Mouse (Mus musculus): ENCODE measurements around the gene Kif27. TPM values are rescaled to one million over a fixed set of nuclear protein-coding genes. Genes with fewer than 3 reads are reported as not detected.

Gene Kif27
- 0.43 TPM for total RNA-seq (2023)

DNA sequence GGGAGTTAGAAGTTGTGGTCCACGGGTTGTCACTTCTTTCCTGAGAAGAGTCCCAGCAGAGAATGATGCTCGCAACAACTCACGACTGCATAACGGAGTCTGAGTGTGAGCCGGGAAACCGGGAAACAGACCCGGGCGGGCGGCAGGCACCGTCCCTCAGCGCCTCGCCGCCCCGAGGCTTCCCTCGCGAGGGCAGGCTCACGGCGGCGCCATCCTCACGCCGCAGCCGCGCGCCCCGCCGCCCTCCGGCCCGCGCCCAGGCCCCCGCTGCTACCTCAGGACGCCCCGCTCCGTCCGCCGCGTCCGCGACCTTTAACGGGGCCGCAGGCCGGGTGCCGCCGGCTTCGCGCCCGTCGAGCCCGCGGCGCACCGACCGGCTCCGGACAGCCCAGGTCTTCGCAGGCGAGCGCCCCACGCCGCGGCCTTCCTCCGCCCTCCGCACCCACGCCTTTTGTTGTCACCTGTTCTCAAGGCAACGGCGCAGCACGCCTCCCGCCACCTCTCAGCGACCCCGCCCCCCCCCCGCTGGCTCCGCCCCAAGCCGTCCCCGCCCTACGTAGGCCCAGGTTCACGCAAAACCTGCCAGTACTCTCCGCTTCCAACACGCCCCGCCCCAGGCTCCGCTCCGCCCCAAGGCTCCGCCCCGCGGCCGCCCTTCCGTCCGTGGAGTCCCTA is at the start of gene Kif27:
Gene Kif27, minus strand, starts transcription at position 494 of the 675 bp plus-strand sequence.

DNA sequence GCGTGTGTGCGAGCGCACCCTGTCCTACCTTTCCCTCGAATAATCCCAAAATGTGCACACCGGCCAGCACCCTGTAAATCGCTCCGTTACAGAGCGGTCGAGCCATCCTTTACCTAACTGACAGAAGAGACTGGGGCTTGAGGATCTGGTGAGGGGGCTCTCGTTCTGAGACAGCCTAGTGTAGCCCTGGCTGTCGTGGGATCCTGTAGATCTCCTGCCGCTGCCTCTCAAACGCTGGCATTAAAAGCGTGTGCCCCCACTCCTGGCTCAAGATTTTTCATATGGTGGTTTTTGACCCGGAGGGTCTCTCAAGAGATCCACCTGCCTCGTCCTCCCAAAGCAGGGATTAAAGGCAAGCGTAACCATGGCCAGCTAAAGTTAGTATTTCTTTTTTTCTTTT is 44.3 kb upstream of the Kif27 start, which contains the start of gene Hnrnpk:
Gene Hnrnpk, minus strand, starts transcription at position 101 of the 400 bp plus-strand sequence.

DNA sequence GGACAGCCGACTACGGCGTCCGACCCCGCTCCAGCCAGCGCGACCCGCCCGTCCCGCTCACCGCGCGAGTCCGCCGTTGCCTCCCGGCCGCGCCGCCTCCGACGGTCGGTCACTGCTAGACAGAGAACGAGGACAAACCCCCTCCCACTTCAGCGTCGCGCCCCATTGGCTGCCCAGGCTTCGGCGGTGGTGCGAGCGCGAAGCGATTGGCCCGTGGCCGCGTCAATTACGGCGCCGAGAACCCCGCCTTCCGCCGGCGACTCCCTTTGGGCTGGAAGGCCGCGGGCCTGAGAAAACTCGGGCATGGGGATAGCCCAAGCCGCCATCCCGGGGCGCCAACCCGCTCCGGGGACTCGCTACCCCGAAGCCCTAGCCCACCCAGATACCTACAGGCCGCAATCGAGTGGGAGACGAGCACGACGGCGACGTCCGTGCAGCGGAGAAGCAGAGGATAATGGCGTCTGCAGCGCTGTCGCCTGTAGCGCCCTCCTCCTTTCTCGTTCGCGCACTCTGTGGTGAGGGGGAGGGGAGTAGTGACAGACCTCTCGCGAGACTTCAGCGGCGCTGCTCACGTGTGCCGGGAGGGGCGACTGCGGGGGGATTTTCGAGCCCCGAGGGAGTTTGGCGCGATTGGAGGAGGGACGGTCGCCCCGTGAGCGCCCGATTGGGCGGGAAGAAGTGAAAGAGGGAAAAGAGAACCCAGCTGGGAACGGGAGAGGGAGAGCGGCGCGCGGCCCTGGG is 43.3 kb upstream of the Kif27 start, which contains the start of gene Rmi1:
Gene Rmi1, plus strand, starts transcription at position 246 of the 741 bp plus-strand sequence.

DNA sequence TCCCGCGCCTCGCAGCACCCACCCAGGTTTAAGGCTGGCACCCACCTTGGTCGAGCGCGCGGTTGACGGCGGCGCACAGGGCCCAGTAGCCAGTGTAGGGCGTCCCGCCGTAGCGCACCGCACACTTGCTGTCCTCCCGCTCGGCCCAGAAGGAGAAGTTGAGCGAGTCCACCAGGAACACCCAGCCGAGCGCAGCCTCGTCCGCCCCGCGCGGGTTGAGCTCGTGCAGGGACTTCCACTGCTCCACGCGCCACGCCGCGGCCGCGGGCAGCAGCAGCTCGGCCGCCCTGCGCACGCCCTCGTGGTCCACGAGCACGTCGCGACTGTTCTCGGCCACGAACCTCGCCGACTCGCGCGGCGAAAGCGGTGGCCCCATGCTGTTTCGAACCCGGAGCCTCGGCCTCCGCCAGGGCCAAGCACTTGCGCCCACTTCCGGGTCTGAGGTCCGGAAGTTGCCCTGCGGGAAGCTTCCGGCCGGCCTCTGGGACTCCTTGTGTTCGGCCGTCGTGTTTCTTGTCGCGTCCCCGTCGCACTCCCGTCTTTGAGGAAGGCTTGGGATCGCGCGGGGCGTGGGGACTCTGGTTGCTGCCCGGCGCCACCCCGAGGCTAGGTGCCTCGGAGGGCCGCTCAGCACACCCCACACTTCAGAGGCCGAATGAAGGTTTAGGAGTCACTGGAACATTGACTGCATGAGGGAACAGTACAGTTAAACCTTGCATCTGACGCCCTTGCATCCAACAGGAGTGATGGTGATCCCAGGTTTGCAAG is 26.0 kb upstream of the Kif27 start, which contains the start of gene 2210016F16Rik:
Gene 2210016F16Rik, minus strand, starts transcription at position 447 of the 768 bp plus-strand sequence.

DNA sequence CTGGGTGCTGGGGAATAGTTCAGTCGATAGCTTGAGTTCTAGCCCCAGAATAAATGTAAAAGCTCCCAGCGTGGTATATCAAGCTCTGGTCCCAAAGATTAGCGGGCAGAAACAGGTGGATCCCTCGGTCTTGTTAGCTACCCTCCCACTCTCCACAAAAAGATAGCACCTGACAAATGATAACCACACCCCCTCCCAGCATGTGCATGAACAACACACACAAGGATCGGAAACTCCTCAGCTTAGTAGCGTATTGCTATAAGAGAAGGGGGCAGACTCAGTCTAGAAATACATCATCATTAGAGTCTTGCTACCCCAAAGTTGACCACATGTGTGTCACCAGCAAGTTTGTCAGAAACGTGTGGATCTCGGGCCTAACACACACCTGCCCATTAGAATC is 83.3 kb downstream of the Kif27 start, which contains the start of gene Gkap1:
Gene Gkap1, minus strand, starts transcription at position 101 of the 400 bp plus-strand sequence.

Other genes starting within 250 kb of the Kif27 start
- gene Klhl3, start 245.5 kb downstream of the Kif27 start, total RNA-seq (2023), result 5.2 TPM
- 149 TPM for gene Hnrnpa0, start 230.6 kb downstream of the Kif27 start, total RNA-seq (2023)
- 106 TPM for gene Idnk, start 201.5 kb downstream of the Kif27 start, total RNA-seq (2023)
- 82.3 TPM for gene Ubqln1, start 143.5 kb downstream of the Kif27 start, total RNA-seq (2023)
- 2.4 TPM for gene Gkap1, start 83.4 kb downstream of the Kif27 start, total RNA-seq (2023)
- 17.0 TPM for gene 2210016F16Rik, start 26.1 kb upstream of the Kif27 start, total RNA-seq (2023)
- 25.7 TPM for gene Rmi1, start 43.1 kb upstream of the Kif27 start, total RNA-seq (2023)
- gene Hnrnpk, start 44.2 kb upstream of the Kif27 start, total RNA-seq (2023), result 959 TPM

All from CD8-positive naive resting alpha-beta T cell, adult 57 days (primary cell).